Mouse (Mus musculus) heart, postnatal 4 days (tissue): ENCODE data around the gene Bap1. TPM values are rescaled to one million over a fixed set of nuclear protein-coding genes. Genes with fewer than 3 reads are reported as not detected.

Experiments
- total RNA-seq, 2 experiments: library from RNA; stranded (reverse); gene quantifications; 2 replicates each; pipeline ENCODE4 v1.2.3; 2021

Gene Bap1
- total RNA-seq, 2 experiments from 2014 or later, result 54.4 to 54.8 TPM

Other genes starting within 250 kb of the Bap1 start
- gene Spcs1, start 249.8 kb upstream of the Bap1 start, total RNA-seq, result 100 to 1,000 TPM; 176 to 181 TPM
- gene Pbrm1, start 232.3 kb upstream of the Bap1 start, total RNA-seq, result 100 to 1,000 TPM in 1 of 2 experiments, 10 to 100 TPM in 1; 97.2 to 101 TPM
- gene Gnl3, start 232.3 kb upstream of the Bap1 start, total RNA-seq, result 10 to 100 TPM; 37.9 to 41.4 TPM
- 10 to 100 TPM; 80.5 to 91.4 TPM for gene Smim4, start 122.5 kb upstream of the Bap1 start, total RNA-seq
- gene Nt5dc2, start 120.4 kb upstream of the Bap1 start, total RNA-seq, result 10 to 100 TPM; 91.8 to 93.8 TPM
- gene Stab1, start 82.8 kb upstream of the Bap1 start, total RNA-seq, result 10 to 100 TPM; 77.1 to 84.3 TPM
- gene Tnnc1, start 43.1 kb upstream of the Bap1 start, total RNA-seq, result 1,000 to 10,000 TPM; 5,292 to 5,773 TPM
- 100 to 1,000 TPM; 301 to 310 TPM for gene Nisch, start 34.5 kb upstream of the Bap1 start, total RNA-seq
- gene Sema3g, start 33.6 kb upstream of the Bap1 start, total RNA-seq, result 10 to 100 TPM in 1 of 2 experiments, 1 to 10 TPM in 1; 9.2 to 11.4 TPM
- gene Phf7, start 133 bp upstream of the Bap1 start, total RNA-seq, result 1 to 10 TPM; 5.5 to 6.4 TPM
- under 1 TPM; 0.21 to 0.29 TPM for gene Dnah1, start 72.4 kb downstream of the Bap1 start, total RNA-seq
- gene Capn7, start 85.2 kb downstream of the Bap1 start, total RNA-seq, result 10 to 100 TPM; 36.1 to 36.7 TPM
- 10 to 100 TPM; 78.7 to 80.1 TPM for gene Sh3bp5, start 184.6 kb downstream of the Bap1 start, total RNA-seq
- 10 to 100 TPM; 16.3 to 17.6 TPM for gene Eaf1, start 242.9 kb downstream of the Bap1 start, total RNA-seq
- gene Mettl6, start 243.6 kb downstream of the Bap1 start, total RNA-seq, result 10 to 100 TPM; 16.5 to 16.9 TPM